Mouse (Mus musculus) thymus, adult 2 months (tissue): Measurements from ENCODE around the gene Cav2. TPM values are rescaled to one million over a fixed set of nuclear protein-coding genes. Genes with fewer than 3 reads are reported as not detected.

Source experiments
- DNase-seq: peaks from one replicate; pipeline ENCODE4 v3.0.0; 2021
- H3K27ac ChIP-seq: fragments of 200-500 bp; 2 replicates; pipeline ENCODE4 v1.5.1; 2012; ENCODE audit warnings: low read length, control low read depth; ENCODE audit not compliant: control insufficient read depth, insufficient read depth
- H3K27me3 ChIP-seq: fragments of 200-500 bp; 2 replicates; pipeline ENCODE4 v1.6.1; 2012; ENCODE audit warnings: mild to moderate bottlenecking, low read length, moderate library complexity, mixed read lengths; ENCODE audit not compliant: control insufficient read depth, insufficient read depth
- H3K36me3 ChIP-seq: fragments of 200-500 bp; 2 replicates; pipeline ENCODE4 v1.6.1; 2012; ENCODE audit warnings: mild to moderate bottlenecking, low read length, moderate library complexity; ENCODE audit not compliant: control insufficient read depth, insufficient read depth
- H3K4me1 ChIP-seq: fragments of 200-500 bp; replicated peaks from 2 replicates; pipeline ENCODE4 v1.6.1; 2012; ENCODE audit warnings: low read length; ENCODE audit not compliant: control insufficient read depth, insufficient read depth
- H3K4me3 ChIP-seq: fragments of 200-500 bp; 2 replicates; pipeline ENCODE4 v1.5.1; 2012; ENCODE audit warnings: mild to moderate bottlenecking, low read length, control low read depth, moderate library complexity; ENCODE audit not compliant: control insufficient read depth, insufficient read depth
- CTCF ChIP-seq: fragments of 200-500 bp; IDR thresholded peaks from 2 replicates; pipeline ENCODE4 v1.5.1; 2012; ENCODE audit warnings: mild to moderate bottlenecking, control low read depth, low read length, moderate library complexity, borderline replicate concordance; ENCODE audit not compliant: control insufficient read depth, poor library complexity, insufficient read depth; ENCODE audit errors: extremely low read depth
- POLR2A ChIP-seq: fragments of 200-500 bp; IDR thresholded peaks from 2 replicates; pipeline ENCODE4 v1.6.1; 2012; ENCODE audit warnings: mild to moderate bottlenecking, low read length, control low read depth, moderate library complexity; ENCODE audit not compliant: control insufficient read depth, poor library complexity, insufficient read depth; ENCODE audit errors: extremely low read depth
- WGBS: fragments of 180-500 bp; shearing (Covaris S2); methylation state at CpG from one replicate; pipeline ENCODE4 v1.1.7; 2018; 5-methylcytosine and 5-hydroxymethylcytosine counted together
- polyA plus RNA-seq: library from polyadenylated mRNA; depleted of rRNA; stranded (reverse); fragments of >200 nt; gene quantifications from 2 replicates; pipeline ENCODE4 v1.2.3, GENCODE M21; 2012; rRNA removed

Cav2 gene
- 9.1 and 11.4 TPM in 2 replicates for polyA plus RNA-seq

- peak within 1 kb of the TSS; percentile 39 for H3K4me3 ChIP-seq
- WGBS = 2% methylated on average over 39 of the region's 40 CpGs
- no peak for TF ChIP-seq POLR2A
- no peak for TF ChIP-seq CTCF
- H3K27ac ChIP-seq = no peak within 1 kb of the TSS
- peaks cover 5% of the 10 kb centered on the region for H3K4me1 ChIP-seq
- DNase-seq = peak; percentile 18
- H3K36me3 ChIP-seq = no peaks in the 10 kb centered on the region
- H3K27me3 ChIP-seq = no peaks in the 10 kb centered on the region; the same call in 1 of the 2 replicates
These were observed at the start of gene Cav2 for GRCm38 (mm10) chr6:17280939-17281756. Cav2 (plus strand) TSS chr6:17281185.

- Histone ChIP-seq H3K4me3 (no peak overlapping the region), H3K27me3 (no peaks in the 10 kb centered on the region), H3K4me1 (no peaks in the 10 kb centered on the region), H3K27ac (no peak overlapping the region), H3K36me3 (no peaks in the 10 kb centered on the region)
- no peak for TF ChIP-seq POLR2A
- no peak for TF ChIP-seq CTCF
- DNase-seq = no peak
- 86% methylated on average over 1 of the region's 1 CpGs for WGBS
These were observed 41.3 kb upstream of the Cav2 start for GRCm38 (mm10) chr6:17239693-17240092.

- no peaks in the 10 kb centered on the region for H3K36me3 ChIP-seq
- H3K4me1 ChIP-seq = no peaks in the 10 kb centered on the region
- DNase-seq = no peak
- H3K4me3 ChIP-seq = no peak overlapping the region
- H3K27ac ChIP-seq = no peak overlapping the region
- H3K27me3 ChIP-seq = no peaks in the 10 kb centered on the region
- TF ChIP-seq POLR2A (no peak), CTCF (no peak)
- 100% methylated on average over 1 of the region's 1 CpGs for WGBS
These were observed 40.0 kb upstream of the Cav2 start for GRCm38 (mm10) chr6:17241013-17241412.

GRCm38 (mm10) chr6:17246959-17247358 lies 34.0 kb upstream of the Cav2 start:
- WGBS = 97% methylated on average over 2 of the region's 2 CpGs
- no peak overlapping the region for H3K4me3 ChIP-seq
- TF ChIP-seq POLR2A (no peak), CTCF (no peak)
- DNase-seq = no peak
- no peaks in the 10 kb centered on the region for H3K27me3 ChIP-seq
- no peaks in the 10 kb centered on the region for H3K4me1 ChIP-seq
- H3K36me3 ChIP-seq = no peaks in the 10 kb centered on the region
- H3K27ac ChIP-seq = no peak overlapping the region

- no peaks in the 10 kb centered on the region for H3K4me1 ChIP-seq
- H3K27me3 ChIP-seq = no peaks in the 10 kb centered on the region
- no peak for TF ChIP-seq CTCF
- no peak for TF ChIP-seq POLR2A
- no peak for DNase-seq
- H3K4me3 ChIP-seq = no peak overlapping the region
- H3K36me3 ChIP-seq = no peaks in the 10 kb centered on the region
- 54% methylated on average over 3 of the region's 3 CpGs for WGBS
- no peak overlapping the region for H3K27ac ChIP-seq
These were observed 33.3 kb upstream of the Cav2 start for GRCm38 (mm10) chr6:17247673-17248072.

- Histone ChIP-seq H3K4me3 (no peak overlapping the region), H3K27me3 (no peaks in the 10 kb centered on the region), H3K36me3 (no peaks in the 10 kb centered on the region), H3K4me1 (no peaks in the 10 kb centered on the region), H3K27ac (no peak overlapping the region)
- TF ChIP-seq CTCF (no peak), POLR2A (no peak)
- 38% methylated on average over 1 of the region's 1 CpGs for WGBS
- no peak for DNase-seq
These were observed 32.7 kb upstream of the Cav2 start for GRCm38 (mm10) chr6:17248241-17248640.

- 84% methylated on average over 1 of the region's 1 CpGs for WGBS
- H3K27ac ChIP-seq = no peak overlapping the region
- H3K36me3 ChIP-seq = no peaks in the 10 kb centered on the region
- no peaks in the 10 kb centered on the region for H3K4me1 ChIP-seq
- H3K27me3 ChIP-seq = no peaks in the 10 kb centered on the region
- no peak for DNase-seq
- TF ChIP-seq CTCF = no peak
- no peak for TF ChIP-seq POLR2A
- H3K4me3 ChIP-seq = no peak overlapping the region
These were observed 29.0 kb upstream of the Cav2 start for GRCm38 (mm10) chr6:17251958-17252357.
